Mouse (Mus musculus): ENCODE measurements around the gene Gas2l1. TPM values are rescaled to one million over a fixed set of nuclear protein-coding genes. Genes with fewer than 3 reads are reported as not detected.

Gene Gas2l1
- polyA plus RNA-seq, 1 experiment from 2014 or later: 14.1 TPM

DNA sequence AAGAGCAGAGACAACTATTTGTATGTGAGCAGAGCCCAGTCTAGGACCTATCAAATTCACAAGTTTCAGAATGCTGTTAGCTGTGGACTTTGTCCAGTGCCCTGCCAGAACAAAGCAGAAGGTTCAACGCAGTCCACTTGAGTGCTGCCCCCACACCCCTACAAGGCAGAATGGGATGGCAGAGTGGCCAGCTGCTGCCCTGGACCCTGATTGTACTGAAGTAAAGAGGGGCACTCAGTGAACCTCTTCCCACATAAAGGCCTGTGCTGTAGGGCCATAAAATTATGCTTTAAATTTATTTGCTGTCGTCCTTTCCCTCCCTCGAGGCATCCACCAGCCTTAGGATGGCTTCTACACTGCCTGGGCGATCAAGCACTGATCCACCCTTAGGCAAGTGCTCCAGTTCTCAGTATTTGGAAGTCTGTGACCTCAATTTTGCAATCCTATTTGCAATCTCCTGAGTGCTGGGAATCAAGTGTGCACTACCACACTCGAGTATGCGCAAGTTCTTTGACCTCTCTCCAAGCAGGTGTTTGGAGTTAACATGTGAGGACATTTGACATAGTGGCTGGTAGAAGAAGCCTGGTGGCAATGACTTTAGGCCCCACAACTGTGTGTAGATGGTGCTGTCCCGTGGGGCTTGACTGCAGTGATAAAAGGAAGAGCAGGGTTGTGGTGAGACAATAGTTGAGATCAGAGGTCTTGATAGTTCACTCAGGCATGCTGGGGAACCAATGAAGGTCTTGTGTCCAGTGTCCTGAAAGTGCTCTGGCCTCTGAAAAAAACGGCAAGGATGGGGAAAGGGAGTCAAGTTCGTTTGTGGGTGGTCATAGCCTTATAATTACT, 3.2 kb upstream of the Gas2l1 start:
- Histone ChIP-seq H3K36me3 (ENCODE audit: control insufficient read depth, insufficient read depth, low read length) (peaks cover 33% of the 10 kb centered on the region), H3K4me1 (ENCODE audit: control insufficient read depth, insufficient read depth, low read length) (peaks cover 11% of the 10 kb centered on the region)

DNA sequence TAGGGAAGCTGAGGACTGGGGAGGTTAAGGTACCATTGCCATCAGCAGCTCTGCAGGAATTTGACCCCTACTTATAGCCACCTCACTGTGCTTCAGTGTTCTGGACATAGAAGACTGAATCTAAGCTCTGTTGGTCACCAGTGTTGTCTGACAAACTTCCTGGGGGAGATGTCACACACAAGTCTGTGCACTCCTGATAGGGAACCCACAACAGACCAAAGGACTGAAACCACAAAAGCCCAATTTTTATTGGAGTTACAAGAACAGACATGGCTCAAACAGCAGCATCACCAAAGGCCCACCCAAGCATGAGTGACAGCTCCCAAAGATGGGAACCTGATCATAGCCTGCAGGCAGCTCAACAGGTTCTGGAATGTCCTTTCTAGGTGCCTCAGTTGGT, 1.9 kb upstream of the Gas2l1 start:
- peaks cover 3% of the 10 kb centered on the region; the same call in 1 of the 2 replicates for H3K27me3 ChIP-seq (ENCODE audit: control insufficient read depth, insufficient read depth, low read length)
- H3K9ac ChIP-seq (ENCODE audit: low read length): no peak overlapping the region
- no peak for ATAC-seq (ENCODE audit: insufficient read depth, low FRiP score)
- H3K4me2 ChIP-seq (ENCODE audit: low read depth, low read length): no peak overlapping the region
- H3K36me3 ChIP-seq (ENCODE audit: control insufficient read depth, insufficient read depth, low read length): peaks cover 24% of the 10 kb centered on the region
- no peak overlapping the region for H3K4me3 ChIP-seq (replicated peaks; ENCODE audit: low read length)
- peaks cover 23% of the 10 kb centered on the region for H3K4me1 ChIP-seq (ENCODE audit: control insufficient read depth, insufficient read depth, low read length)
- no peaks in the 10 kb centered on the region for H3K9me3 ChIP-seq (replicated peaks; ENCODE audit: control insufficient read depth, low read length)
- H3K27ac ChIP-seq (ENCODE audit: low read length): no peak overlapping the region

More for the DNA sequence above, 3.2 kb upstream of the Gas2l1 start:
- H3K4me2 ChIP-seq (ENCODE audit: low read depth, low read length): no peak overlapping the region
- WGBS: 79% methylated on average over 9 of the region's 9 CpGs
- H3K27me3 ChIP-seq (ENCODE audit: control insufficient read depth, insufficient read depth, low read length): no peaks in the 10 kb centered on the region
- H3K9ac ChIP-seq (ENCODE audit: low read length): no peak overlapping the region
- no peaks in the 10 kb centered on the region for H3K9me3 ChIP-seq (replicated peaks; ENCODE audit: control insufficient read depth, low read length)
- H3K27ac ChIP-seq (ENCODE audit: low read length): no peak overlapping the region
- no peak overlapping the region for H3K4me3 ChIP-seq (replicated peaks; ENCODE audit: low read length)
- ATAC-seq (ENCODE audit: insufficient read depth, low FRiP score): no peak

DNA sequence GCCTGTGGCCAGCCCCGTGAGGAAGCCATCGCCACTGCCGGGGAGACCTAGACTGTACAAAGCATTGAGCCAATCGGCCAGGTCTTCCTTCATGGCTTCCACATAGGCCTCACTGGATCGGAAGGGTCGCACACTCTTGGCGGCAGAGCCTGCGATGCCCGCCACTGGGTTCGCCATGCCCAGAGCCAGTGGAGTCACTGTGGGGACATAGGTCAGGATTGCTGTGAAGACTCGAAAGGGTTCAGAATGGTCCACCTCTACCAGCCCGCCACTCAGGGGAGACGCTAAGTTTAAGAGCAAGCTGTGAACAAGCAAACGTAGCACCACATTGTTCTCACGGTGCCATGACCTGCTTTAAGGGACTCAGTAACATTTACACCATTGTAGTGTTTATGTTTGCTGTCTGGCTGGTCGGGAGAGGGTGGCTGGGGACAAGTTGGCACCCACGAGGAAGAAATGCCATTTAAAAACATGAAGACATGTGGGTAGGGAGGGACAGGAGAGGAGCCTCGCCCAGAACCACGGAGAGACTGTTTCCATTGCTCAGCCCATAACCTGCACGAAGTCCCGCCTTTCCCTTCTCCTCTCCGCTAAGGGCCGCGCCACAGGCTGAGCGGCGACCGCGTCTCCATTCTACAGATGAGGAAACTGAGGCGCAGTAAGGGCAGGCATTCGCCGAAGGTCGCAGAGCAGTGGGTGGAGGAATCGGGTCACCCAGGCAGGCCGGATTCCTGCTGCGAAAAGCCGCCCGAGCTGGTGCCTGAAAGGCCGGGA, 658 bp downstream of the Gas2l1 start:
- H3K9ac ChIP-seq (ENCODE audit: low read length): peak overlapping the region; percentile 86
- peak overlapping the region; percentile 99 for H3K4me2 ChIP-seq (ENCODE audit: low read depth, low read length)
- ATAC-seq (ENCODE audit: insufficient read depth, low FRiP score): no peak
- H3K4me1 ChIP-seq (ENCODE audit: control insufficient read depth, insufficient read depth, low read length): peaks cover 33% of the 10 kb centered on the region
- 15% methylated on average over 38 of the region's 38 CpGs for WGBS
- peaks cover 20% of the 10 kb centered on the region for H3K27me3 ChIP-seq (ENCODE audit: control insufficient read depth, insufficient read depth, low read length)
- peaks cover 12% of the 10 kb centered on the region for H3K36me3 ChIP-seq (ENCODE audit: control insufficient read depth, insufficient read depth, low read length)
- H3K27ac ChIP-seq (ENCODE audit: low read length): peak overlapping the region; percentile 25; the same call in 1 of the 2 replicates
- H3K4me3 ChIP-seq (replicated peaks; ENCODE audit: low read length): peak overlapping the region; percentile 78
- no peaks in the 10 kb centered on the region for H3K9me3 ChIP-seq (replicated peaks; ENCODE audit: control insufficient read depth, low read length)

DNA sequence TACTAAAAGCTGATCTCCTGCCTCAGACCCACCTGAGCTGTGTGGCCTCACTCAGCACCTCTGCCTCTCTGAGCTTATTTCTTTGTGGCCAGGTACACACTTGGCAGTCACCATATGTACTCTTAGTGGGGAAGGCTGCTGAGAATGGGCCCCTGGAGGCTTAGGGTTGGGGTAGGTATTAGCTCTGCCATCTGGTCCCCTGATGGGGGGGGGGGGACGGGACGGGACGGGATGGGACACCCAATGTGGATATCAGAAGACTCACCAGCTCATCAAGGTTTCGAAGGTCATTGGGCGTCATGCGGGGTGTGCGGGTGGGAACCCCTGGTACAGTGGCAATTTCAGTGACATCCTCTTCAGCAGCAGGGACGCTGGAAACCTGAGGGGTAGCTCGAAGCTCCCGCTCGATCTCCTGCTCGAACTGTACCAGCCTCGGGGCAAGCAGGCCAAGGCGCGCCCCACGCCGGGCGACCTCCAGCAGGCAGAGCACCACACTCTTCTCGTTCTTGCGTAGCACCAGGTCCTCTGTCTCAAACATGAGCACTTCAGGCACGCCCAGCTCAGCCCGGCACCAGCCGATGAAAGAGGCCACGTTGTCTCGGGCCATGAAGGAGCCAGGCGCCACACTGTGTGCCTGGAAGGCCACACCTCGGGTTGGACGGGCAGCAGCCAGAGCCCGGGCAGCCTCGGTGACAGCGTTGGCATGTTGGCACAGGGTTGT, 1.4 kb downstream of the Gas2l1 start:
- peak overlapping the region; percentile 78 for H3K4me3 ChIP-seq (replicated peaks; ENCODE audit: low read length)
- H3K9me3 ChIP-seq (replicated peaks; ENCODE audit: control insufficient read depth, low read length): no peaks in the 10 kb centered on the region
- 0 out of 2 replicates have a peak, but pooled peaks cover 4% of the 10 kb centered on the region for H3K36me3 ChIP-seq (ENCODE audit: control insufficient read depth, insufficient read depth, low read length)
- no peak overlapping the region for H3K27ac ChIP-seq (ENCODE audit: low read length)
- ATAC-seq (ENCODE audit: insufficient read depth, low FRiP score): no peak
- H3K9ac ChIP-seq (ENCODE audit: low read length): peak overlapping the region; percentile 86; the same call in 1 of the 2 replicates
- 59% methylated on average over 31 of the region's 31 CpGs for WGBS
- peak overlapping the region; percentile 99 for H3K4me2 ChIP-seq (ENCODE audit: low read depth, low read length)
- peaks cover 25% of the 10 kb centered on the region for H3K27me3 ChIP-seq (ENCODE audit: control insufficient read depth, insufficient read depth, low read length)
- H3K4me1 ChIP-seq (ENCODE audit: control insufficient read depth, insufficient read depth, low read length): peaks cover 33% of the 10 kb centered on the region

DNA sequence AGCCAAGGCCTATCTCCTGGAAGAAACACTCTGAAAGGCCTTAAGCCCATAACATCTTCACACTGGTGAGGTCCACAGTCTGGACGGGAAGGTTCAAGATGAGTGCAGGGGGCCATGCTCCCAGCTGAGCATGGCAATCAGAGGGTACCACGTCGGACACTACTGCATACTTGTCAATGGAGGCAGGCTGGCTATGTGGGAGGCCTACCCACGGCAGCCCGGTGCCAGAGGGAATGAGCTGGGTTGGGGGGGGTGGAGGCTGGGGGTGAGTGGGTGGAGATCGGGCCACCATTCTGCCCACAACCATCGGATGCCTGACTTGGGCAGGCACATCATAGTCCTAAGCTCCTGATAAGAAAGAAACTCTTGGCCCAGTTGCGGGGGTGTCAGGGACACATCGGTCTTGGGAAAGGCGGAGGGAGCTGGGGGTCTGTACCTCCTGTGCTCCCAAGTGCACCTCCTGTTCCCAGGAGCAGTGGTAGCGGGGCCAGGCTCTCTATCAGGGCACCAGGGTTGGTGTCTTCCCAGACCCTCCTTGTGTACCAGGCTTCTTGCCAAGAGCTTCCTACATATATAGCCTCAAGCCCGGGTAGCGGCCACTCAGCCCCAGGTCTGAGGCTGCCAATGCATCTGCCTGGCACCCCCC, 2.1 kb downstream of the Gas2l1 start:
- H3K9ac ChIP-seq (ENCODE audit: low read length): no peak overlapping the region
- H3K36me3 ChIP-seq (ENCODE audit: control insufficient read depth, insufficient read depth, low read length): 0 out of 2 replicates have a peak, but pooled peaks cover 1% of the 10 kb centered on the region
- WGBS: 78% methylated on average over 13 of the region's 13 CpGs
- no peaks in the 10 kb centered on the region for H3K9me3 ChIP-seq (replicated peaks; ENCODE audit: control insufficient read depth, low read length)
- ATAC-seq (ENCODE audit: insufficient read depth, low FRiP score): no peak
- no peak overlapping the region for H3K27ac ChIP-seq (ENCODE audit: low read length)
- peaks cover 38% of the 10 kb centered on the region for H3K4me1 ChIP-seq (ENCODE audit: control insufficient read depth, insufficient read depth, low read length)
- no peak overlapping the region for H3K4me3 ChIP-seq (replicated peaks; ENCODE audit: low read length)
- no peak overlapping the region for H3K4me2 ChIP-seq (ENCODE audit: low read depth, low read length)
- peaks cover 30% of the 10 kb centered on the region for H3K27me3 ChIP-seq (ENCODE audit: control insufficient read depth, insufficient read depth, low read length)

DNA sequence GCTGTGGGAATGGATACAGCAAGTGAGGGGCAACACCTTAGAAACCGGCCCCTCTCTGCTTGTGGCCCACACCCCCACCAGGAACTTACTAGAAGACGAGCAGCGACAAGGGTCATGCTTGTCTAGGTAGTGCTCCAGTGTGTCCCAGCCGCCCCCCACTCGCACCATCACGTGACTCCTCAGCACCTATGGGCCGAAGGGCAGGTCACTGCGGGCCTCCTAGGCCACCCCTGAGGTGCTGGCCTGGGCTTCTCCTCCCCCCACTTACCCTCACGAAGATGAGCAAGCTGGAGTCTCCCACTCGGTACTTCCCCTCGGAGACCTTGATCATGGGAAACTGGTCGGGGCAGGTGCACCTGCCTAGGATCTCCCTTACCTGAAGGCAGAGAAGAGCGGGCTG, 2.8 kb downstream of the Gas2l1 start:
- Histone ChIP-seq H3K4me3 (replicated peaks; ENCODE audit: low read length) (peak overlapping the region; percentile 42), H3K27ac (ENCODE audit: low read length) (no peak overlapping the region), H3K9me3 (replicated peaks; ENCODE audit: control insufficient read depth, low read length) (no peaks in the 10 kb centered on the region), H3K27me3 (ENCODE audit: control insufficient read depth, insufficient read depth, low read length) (peaks cover 36% of the 10 kb centered on the region), H3K4me2 (ENCODE audit: low read depth, low read length) (peak overlapping the region; percentile 92), H3K9ac (ENCODE audit: low read length) (peak overlapping the region; percentile 64; the same call in 1 of the 2 replicates), H3K36me3 (ENCODE audit: control insufficient read depth, insufficient read depth, low read length) (no peaks in the 10 kb centered on the region), H3K4me1 (ENCODE audit: control insufficient read depth, insufficient read depth, low read length) (peaks cover 38% of the 10 kb centered on the region)
- WGBS: 26% methylated on average over 13 of the region's 13 CpGs
- no peak for ATAC-seq (ENCODE audit: insufficient read depth, low FRiP score)

DNA sequence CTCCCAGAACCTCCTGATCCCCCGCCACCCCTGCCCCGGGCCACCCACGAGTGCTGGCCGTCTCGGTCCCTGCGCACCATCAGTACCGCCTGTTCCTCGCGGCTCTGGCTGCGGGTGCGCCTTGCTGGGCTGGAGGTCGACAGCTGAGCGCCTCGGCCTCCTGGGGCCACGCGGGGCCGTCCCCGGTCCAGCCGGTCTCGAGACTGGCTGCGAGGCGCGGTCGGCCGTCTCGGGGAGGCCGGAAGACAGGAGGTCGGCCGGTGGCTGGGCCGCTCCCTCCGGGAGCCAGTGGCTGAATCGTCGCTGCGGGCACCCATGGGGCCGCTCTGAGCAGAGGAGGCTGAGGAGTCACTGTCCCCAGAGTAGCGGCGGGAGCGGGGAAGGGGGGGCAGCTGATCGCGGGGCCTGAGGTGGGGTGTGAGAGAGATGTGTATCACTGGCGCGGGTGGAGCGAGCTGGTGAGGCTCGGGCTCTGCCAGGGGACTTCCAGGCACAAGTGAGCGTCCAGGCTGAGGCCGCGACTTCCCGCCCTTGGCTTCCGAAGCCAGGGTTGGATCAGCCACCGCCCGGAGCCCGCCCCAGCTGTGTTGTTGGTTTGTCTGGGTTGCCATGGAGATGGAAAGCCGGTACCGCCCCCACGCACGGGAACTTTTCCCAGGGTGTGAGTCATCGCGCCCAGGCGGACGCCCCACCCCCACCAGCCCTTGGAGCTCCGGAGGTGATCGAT, 3.6 kb downstream of the Gas2l1 start:
- peak overlapping the region; percentile 42 for H3K4me3 ChIP-seq (replicated peaks; ENCODE audit: low read length)
- 4% methylated on average over 62 of the region's 62 CpGs for WGBS
- no peaks in the 10 kb centered on the region for H3K36me3 ChIP-seq (ENCODE audit: control insufficient read depth, insufficient read depth, low read length)
- H3K9me3 ChIP-seq (replicated peaks; ENCODE audit: control insufficient read depth, low read length): no peaks in the 10 kb centered on the region
- ATAC-seq (ENCODE audit: insufficient read depth, low FRiP score): peak; percentile 71
- H3K4me1 ChIP-seq (ENCODE audit: control insufficient read depth, insufficient read depth, low read length): peaks cover 44% of the 10 kb centered on the region
- H3K4me2 ChIP-seq (ENCODE audit: low read depth, low read length): peak overlapping the region; percentile 92
- H3K9ac ChIP-seq (ENCODE audit: low read length): peak overlapping the region; percentile 64
- peaks cover 42% of the 10 kb centered on the region for H3K27me3 ChIP-seq (ENCODE audit: control insufficient read depth, insufficient read depth, low read length)
- H3K27ac ChIP-seq (ENCODE audit: low read length): peak overlapping the region; percentile 17; the same call in 1 of the 2 replicates

DNA sequence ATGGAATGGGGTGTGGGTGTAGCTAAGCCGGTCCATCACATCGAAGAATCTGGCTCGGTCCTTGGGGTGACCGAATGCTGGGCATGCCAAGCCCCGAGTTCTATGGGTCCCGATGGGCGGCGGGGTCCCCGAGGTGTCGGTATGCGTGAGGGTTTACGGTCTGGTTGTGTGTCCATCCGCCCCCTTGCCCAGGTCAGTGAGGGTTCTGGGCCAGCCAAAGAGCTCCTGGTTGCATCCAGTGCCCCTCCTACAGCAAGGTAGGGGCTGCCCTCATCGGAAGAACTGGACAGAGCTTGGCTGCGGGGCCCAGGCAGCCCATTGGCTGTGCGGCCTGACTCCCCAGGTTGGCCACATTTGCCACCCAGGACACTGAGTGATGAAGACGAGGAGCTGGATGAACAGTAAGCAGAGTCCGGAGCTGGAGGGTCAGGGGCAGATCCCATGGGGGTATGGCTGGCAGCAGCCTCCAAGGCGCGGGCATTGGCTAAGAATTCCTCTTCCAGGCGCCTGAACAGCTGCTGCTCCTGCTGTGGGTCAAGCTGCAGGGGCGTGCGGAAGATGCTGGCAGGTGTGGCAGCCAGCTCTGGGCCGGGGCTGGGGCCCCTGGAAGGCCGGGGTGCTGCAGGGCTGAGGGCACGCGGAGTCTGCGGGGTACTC, 4.2 kb downstream of the Gas2l1 start:
- H3K4me3 ChIP-seq (replicated peaks; ENCODE audit: low read length): peak overlapping the region; percentile 42
- H3K9me3 ChIP-seq (replicated peaks; ENCODE audit: control insufficient read depth, low read length): no peaks in the 10 kb centered on the region
- 65% methylated on average over 28 of the region's 28 CpGs for WGBS
- peaks cover 46% of the 10 kb centered on the region for H3K27me3 ChIP-seq (ENCODE audit: control insufficient read depth, insufficient read depth, low read length)
- H3K4me2 ChIP-seq (ENCODE audit: low read depth, low read length): peak overlapping the region; percentile 92
- H3K4me1 ChIP-seq (ENCODE audit: control insufficient read depth, insufficient read depth, low read length): peaks cover 51% of the 10 kb centered on the region
- no peak overlapping the region for H3K27ac ChIP-seq (ENCODE audit: low read length)
- peak overlapping the region; percentile 64 for H3K9ac ChIP-seq (ENCODE audit: low read length)
- no peaks in the 10 kb centered on the region for H3K36me3 ChIP-seq (ENCODE audit: control insufficient read depth, insufficient read depth, low read length)
- no peak for ATAC-seq (ENCODE audit: insufficient read depth, low FRiP score)

Measured in stomach, embryonic 16.5 days (tissue).